Mouse (Mus musculus): Measurements from ENCODE around the gene Mroh7. TPM values are rescaled to one million over a fixed set of nuclear protein-coding genes. Genes with fewer than 3 reads are reported as not detected.

Gene Mroh7
- polyA plus RNA-seq, 1 experiment from 2014 or later: not detected

- Histone ChIP-seq H3K27ac (ENCODE audit: low read depth, low read length) (no peak overlapping the region), H3K4me3 (ENCODE audit: low read depth, low read length) (no peak overlapping the region), H3K27me3 (ENCODE audit: control insufficient read depth, insufficient read depth, low read length) (no peaks in the 10 kb centered on the region), H3K9ac (ENCODE audit: low read length) (no peak overlapping the region), H3K4me1 (replicated peaks; ENCODE audit: control insufficient read depth, insufficient read depth, low read length) (peaks cover 4% of the 10 kb centered on the region), H3K9me3 (ENCODE audit: control insufficient read depth, low read length) (no peaks in the 10 kb centered on the region), H3K4me2 (ENCODE audit: low read depth, low read length, severe bottlenecking) (no peak overlapping the region), H3K36me3 (ENCODE audit: control insufficient read depth, insufficient read depth, low read length) (no peaks in the 10 kb centered on the region)
- ATAC-seq (replicated peaks; ENCODE audit: low FRiP score) (no peak), DNase-seq (ENCODE audit: low spot score) (no peak)
- 56% methylated on average over 2 of the region's 2 CpGs for WGBS
These were observed 49.8 kb downstream of the Mroh7 start for GRCm38 (mm10) chr4:106680955-106681354.

GRCm38 (mm10) chr4:106679152-106679551 lies 51.6 kb downstream of the Mroh7 start:
- H3K27me3 ChIP-seq (ENCODE audit: control insufficient read depth, insufficient read depth, low read length): no peaks in the 10 kb centered on the region
- no peak overlapping the region for H3K27ac ChIP-seq (ENCODE audit: low read depth, low read length)
- H3K9me3 ChIP-seq (ENCODE audit: control insufficient read depth, low read length): no peaks in the 10 kb centered on the region
- WGBS: 47% methylated on average over 3 of the region's 3 CpGs
- no peak overlapping the region; the same call in 1 of the 2 replicates for H3K4me2 ChIP-seq (ENCODE audit: low read depth, low read length, severe bottlenecking)
- H3K9ac ChIP-seq (ENCODE audit: low read length): no peak overlapping the region
- H3K4me1 ChIP-seq (replicated peaks; ENCODE audit: control insufficient read depth, insufficient read depth, low read length): peaks cover 4% of the 10 kb centered on the region
- H3K4me3 ChIP-seq (ENCODE audit: low read depth, low read length): no peak overlapping the region; the same call in 1 of the 2 replicates
- ATAC-seq (replicated peaks; ENCODE audit: low FRiP score): peak; percentile 44
- no peaks in the 10 kb centered on the region for H3K36me3 ChIP-seq (ENCODE audit: control insufficient read depth, insufficient read depth, low read length)
- no peak for DNase-seq (ENCODE audit: low spot score)

GRCm38 (mm10) chr4:106678442-106679118 lies 52.1 kb downstream of the Mroh7 start, which contains the start of gene Ttc4:
Gene Ttc4, minus strand, starts transcription at chr4:106678944.
- H3K27ac ChIP-seq (ENCODE audit: low read depth, low read length): no peak within 1 kb of the TSS
- peak; percentile 97 for DNase-seq (ENCODE audit: low spot score)
- H3K9ac ChIP-seq (ENCODE audit: low read length): peak within 1 kb of the TSS; percentile 86
- peak within 1 kb of the TSS; percentile 66 for H3K4me2 ChIP-seq (ENCODE audit: low read depth, low read length, severe bottlenecking)
- no peaks in the 10 kb centered on the region for H3K9me3 ChIP-seq (ENCODE audit: control insufficient read depth, low read length)
- no peaks in the 10 kb centered on the region for H3K36me3 ChIP-seq (ENCODE audit: control insufficient read depth, insufficient read depth, low read length)
- peak within 1 kb of the TSS; percentile 82 for H3K4me3 ChIP-seq (ENCODE audit: low read depth, low read length)
- whole genome bisulfite sequencing: under 1% methylated on average over 43 of the region's 43 CpGs
- peak; percentile 98 for ATAC-seq (replicated peaks; ENCODE audit: low FRiP score)
- H3K4me1 ChIP-seq (replicated peaks; ENCODE audit: control insufficient read depth, insufficient read depth, low read length): peaks cover 4% of the 10 kb centered on the region
- H3K27me3 ChIP-seq (ENCODE audit: control insufficient read depth, insufficient read depth, low read length): no peaks in the 10 kb centered on the region

DNA sequence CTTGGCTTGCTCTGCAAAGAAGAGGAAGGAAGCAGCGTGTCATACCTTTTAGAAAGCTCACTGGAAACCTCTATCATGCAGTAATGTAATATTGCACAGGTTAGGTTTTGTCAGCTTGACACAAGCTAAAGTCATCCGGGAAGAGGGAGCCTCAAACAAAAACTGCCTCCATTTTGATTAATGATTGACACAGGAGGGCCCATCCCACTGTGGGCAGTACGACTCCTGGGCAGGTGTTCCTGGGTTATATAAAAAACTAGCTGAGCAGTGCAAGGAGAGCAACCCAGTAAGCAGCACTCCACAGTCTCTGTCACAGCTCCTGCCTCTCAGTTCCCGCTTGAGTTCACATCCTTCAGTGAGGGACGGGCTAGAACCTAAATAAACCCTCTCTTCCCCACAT lies 54.0 kb downstream of the Mroh7 start:
- no peaks in the 10 kb centered on the region for H3K9me3 ChIP-seq (ENCODE audit: control insufficient read depth, low read length)
- ATAC-seq (replicated peaks; ENCODE audit: low FRiP score): no peak
- WGBS: 96% methylated on average over 5 of the region's 5 CpGs

GRCm38 (mm10) chr4:106666546-106666945 lies 64.2 kb downstream of the Mroh7 start:
- Histone ChIP-seq H3K27me3 (ENCODE audit: control insufficient read depth, insufficient read depth, low read length) (no peaks in the 10 kb centered on the region), H3K27ac (ENCODE audit: low read depth, low read length) (no peak overlapping the region), H3K36me3 (ENCODE audit: control insufficient read depth, insufficient read depth, low read length) (peaks cover 6% of the 10 kb centered on the region; the same call in 1 of the 2 replicates), H3K4me3 (ENCODE audit: low read depth, low read length) (no peak overlapping the region), H3K9me3 (ENCODE audit: control insufficient read depth, low read length) (no peaks in the 10 kb centered on the region), H3K4me2 (ENCODE audit: low read depth, low read length, severe bottlenecking) (no peak overlapping the region), H3K9ac (ENCODE audit: low read length) (no peak overlapping the region), H3K4me1 (replicated peaks; ENCODE audit: control insufficient read depth, insufficient read depth, low read length) (no peaks in the 10 kb centered on the region)
- ATAC-seq (replicated peaks; ENCODE audit: low FRiP score) (no peak), DNase-seq (ENCODE audit: low spot score) (no peak)
- 89% methylated on average over 2 of the region's 2 CpGs for WGBS

More for the DNA sequence above, 54.0 kb downstream of the Mroh7 start:
- no peak for DNase-seq (ENCODE audit: low spot score)
- H3K9ac ChIP-seq (ENCODE audit: low read length): no peak overlapping the region
- H3K4me3 ChIP-seq (ENCODE audit: low read depth, low read length): no peak overlapping the region
- H3K4me1 ChIP-seq (replicated peaks; ENCODE audit: control insufficient read depth, insufficient read depth, low read length): peaks cover 4% of the 10 kb centered on the region
- H3K36me3 ChIP-seq (ENCODE audit: control insufficient read depth, insufficient read depth, low read length): no peaks in the 10 kb centered on the region; the same call in 1 of the 2 replicates
- no peak overlapping the region for H3K4me2 ChIP-seq (ENCODE audit: low read depth, low read length, severe bottlenecking)
- H3K27me3 ChIP-seq (ENCODE audit: control insufficient read depth, insufficient read depth, low read length): no peaks in the 10 kb centered on the region
- H3K27ac ChIP-seq (ENCODE audit: low read depth, low read length): no peak overlapping the region

- ATAC-seq (replicated peaks; ENCODE audit: low FRiP score) (no peak), DNase-seq (ENCODE audit: low spot score) (no peak)
- 95% methylated on average over 10 of the region's 10 CpGs for WGBS
- Histone ChIP-seq H3K36me3 (ENCODE audit: control insufficient read depth, insufficient read depth, low read length) (peaks cover 6% of the 10 kb centered on the region; the same call in 1 of the 2 replicates), H3K9me3 (ENCODE audit: control insufficient read depth, low read length) (no peaks in the 10 kb centered on the region), H3K4me3 (ENCODE audit: low read depth, low read length) (no peak overlapping the region), H3K9ac (ENCODE audit: low read length) (no peak overlapping the region), H3K27me3 (ENCODE audit: control insufficient read depth, insufficient read depth, low read length) (no peaks in the 10 kb centered on the region), H3K4me1 (replicated peaks; ENCODE audit: control insufficient read depth, insufficient read depth, low read length) (no peaks in the 10 kb centered on the region), H3K4me2 (ENCODE audit: low read depth, low read length, severe bottlenecking) (no peak overlapping the region), H3K27ac (ENCODE audit: low read depth, low read length) (no peak overlapping the region)
These were observed 65.1 kb downstream of the Mroh7 start for GRCm38 (mm10) chr4:106665673-106666072.

DNA sequence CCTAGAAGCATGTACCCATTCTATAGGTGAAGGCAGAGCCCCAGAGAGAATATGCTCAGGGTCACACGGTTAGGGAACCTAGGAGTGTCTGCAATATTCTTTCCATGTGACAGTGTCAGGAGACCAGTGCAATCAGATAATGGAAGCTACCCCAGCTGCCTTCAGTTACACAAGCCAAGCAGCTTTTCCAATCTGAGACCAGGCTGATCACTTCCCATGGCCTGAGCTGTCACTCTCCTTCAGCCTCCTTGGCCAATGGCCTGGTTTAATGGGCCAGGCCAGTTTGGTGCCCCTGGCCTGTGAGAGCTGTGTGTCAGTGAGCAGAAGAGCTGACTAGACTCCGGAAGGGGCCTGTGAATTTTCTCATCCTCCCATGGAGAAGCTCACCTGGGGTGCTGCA lies 65.5 kb downstream of the Mroh7 start:
- 93% methylated on average over 2 of the region's 2 CpGs for WGBS
- Histone ChIP-seq H3K4me1 (replicated peaks; ENCODE audit: control insufficient read depth, insufficient read depth, low read length) (no peaks in the 10 kb centered on the region), H3K36me3 (ENCODE audit: control insufficient read depth, insufficient read depth, low read length) (peaks cover 5% of the 10 kb centered on the region; the same call in 1 of the 2 replicates), H3K4me2 (ENCODE audit: low read depth, low read length, severe bottlenecking) (no peak overlapping the region), H3K27me3 (ENCODE audit: control insufficient read depth, insufficient read depth, low read length) (no peaks in the 10 kb centered on the region), H3K9me3 (ENCODE audit: control insufficient read depth, low read length) (no peaks in the 10 kb centered on the region), H3K27ac (ENCODE audit: low read depth, low read length) (no peak overlapping the region), H3K9ac (ENCODE audit: low read length) (no peak overlapping the region), H3K4me3 (ENCODE audit: low read depth, low read length) (no peak overlapping the region)
- DNase-seq (ENCODE audit: low spot score) (no peak), ATAC-seq (replicated peaks; ENCODE audit: low FRiP score) (no peak)

- Histone ChIP-seq H3K9ac (ENCODE audit: low read length) (no peak overlapping the region), H3K4me3 (ENCODE audit: low read depth, low read length) (no peak overlapping the region), H3K27ac (ENCODE audit: low read depth, low read length) (no peak overlapping the region), H3K4me2 (ENCODE audit: low read depth, low read length, severe bottlenecking) (no peak overlapping the region), H3K4me1 (replicated peaks; ENCODE audit: control insufficient read depth, insufficient read depth, low read length) (no peaks in the 10 kb centered on the region), H3K36me3 (ENCODE audit: control insufficient read depth, insufficient read depth, low read length) (peaks cover under 1% of the 10 kb centered on the region; the same call in 1 of the 2 replicates), H3K27me3 (ENCODE audit: control insufficient read depth, insufficient read depth, low read length) (no peaks in the 10 kb centered on the region), H3K9me3 (ENCODE audit: control insufficient read depth, low read length) (no peaks in the 10 kb centered on the region)
- ATAC-seq (replicated peaks; ENCODE audit: low FRiP score) (no peak), DNase-seq (ENCODE audit: low spot score) (no peak)
- WGBS: 90% methylated on average over 6 of the region's 6 CpGs
These were observed 66.0 kb downstream of the Mroh7 start for GRCm38 (mm10) chr4:106664697-106665096.

GRCm38 (mm10) chr4:106663956-106664470 lies 66.7 kb downstream of the Mroh7 start:
- ATAC-seq (replicated peaks; ENCODE audit: low FRiP score): no peak
- H3K27ac ChIP-seq (ENCODE audit: low read depth, low read length): no peak overlapping the region
- no peak for DNase-seq (ENCODE audit: low spot score)
- no peaks in the 10 kb centered on the region for H3K9me3 ChIP-seq (ENCODE audit: control insufficient read depth, low read length)
- no peaks in the 10 kb centered on the region for H3K27me3 ChIP-seq (ENCODE audit: control insufficient read depth, insufficient read depth, low read length)
- no peak overlapping the region for H3K4me3 ChIP-seq (ENCODE audit: low read depth, low read length)
- H3K4me2 ChIP-seq (ENCODE audit: low read depth, low read length, severe bottlenecking): no peak overlapping the region
- H3K9ac ChIP-seq (ENCODE audit: low read length): no peak overlapping the region
- H3K4me1 ChIP-seq (replicated peaks; ENCODE audit: control insufficient read depth, insufficient read depth, low read length): no peaks in the 10 kb centered on the region
- H3K36me3 ChIP-seq (ENCODE audit: control insufficient read depth, insufficient read depth, low read length): no peaks in the 10 kb centered on the region; the same call in 1 of the 2 replicates
- 92% methylated on average over 5 of the region's 5 CpGs for WGBS

Measured in forebrain, embryonic 11.5 days (tissue).